Mouse (Mus musculus): ENCODE measurements around the gene Mdga2.

- TF ChIP-seq UBTF (IDR thresholded peaks at IDR 0.05; ENCODE audit: borderline replicate concordance, insufficient read depth, low read depth, low read length) (no peak), MEF2A (IDR thresholded peaks at IDR 0.05; ENCODE audit: extremely low read depth, insufficient replicate concordance, low read depth, low read length, poor library complexity, severe bottlenecking) (no peak), POLR2A (IDR thresholded peaks at IDR 0.05; ENCODE audit: control insufficient read depth in 1 of 2, insufficient read depth in 1 of 2, low read depth in 1 of 2, low read length in 2 of 2, poor library complexity in 1 of 2) (no peak)
Observed at GRCm38 (mm10) chr12:67156569-67157237, 65.6 kb downstream of the Mdga2 start.
